Mouse (Mus musculus) spleen, adult 2 months (tissue): Measurements from ENCODE around the gene Btg3.

ENCODE experiments used
- CTCF ChIP-seq: fragments of 200-500 bp; IDR thresholded peaks from 2 replicates; pipeline ENCODE4 v1.5.1; 2011; ENCODE audit warnings: mild to moderate bottlenecking, inconsistent platforms; ENCODE audit not compliant: insufficient read depth, insufficient read length, insufficient replicate concordance; ENCODE audit errors: extremely low read depth
- POLR2A ChIP-seq: fragments of 200-500 bp; IDR thresholded peaks from 2 replicates; pipeline ENCODE4 v1.6.1; 2011; ENCODE audit warnings: low read depth, low read length, inconsistent platforms

GRCm38 (mm10) chr16:78294606-78295275, 82.3 kb downstream of the Btg3 start:
- no peak for TF ChIP-seq POLR2A
- no peak for TF ChIP-seq CTCF
